Mouse (Mus musculus) embryonic facial prominence, embryonic 11.5 days (tissue): ENCODE data around the gene Kri1. TPM values are rescaled to one million over a fixed set of nuclear protein-coding genes. Genes with fewer than 3 reads are reported as not detected.

Source experiments
- ATAC-seq: fragments of 200-750 bp; cut with Nextera tagmentation; replicated peaks from 2 replicates; pipeline ENCODE4 v1.8.0; 2017; ENCODE audit warnings: low read depth; ENCODE audit not compliant: insufficient number of reproducible peaks, low FRiP score, low TSS enrichment
- DNase-seq: peaks from one replicate; pipeline ENCODE4 v3.0.0-alpha.2; 2015; ENCODE audit warnings: low spot score
- H3K27ac ChIP-seq: fragments of 300-500 bp; sonication (generic); replicated peaks from 2 replicates; pipeline ENCODE4 v1.5.1; 2014; ENCODE audit warnings: mild to moderate bottlenecking, low read depth, low read length, control low read depth
- H3K27me3 ChIP-seq: fragments of 300-500 bp; sonication (generic); 2 replicates; pipeline ENCODE4 v1.6.1; 2014; ENCODE audit warnings: mild to moderate bottlenecking, low read length, moderate library complexity, mixed read lengths; ENCODE audit not compliant: control insufficient read depth, insufficient read depth
- H3K36me3 ChIP-seq: fragments of 300-500 bp; sonication (generic); replicated peaks from 2 replicates; pipeline ENCODE4 v1.6.1; 2014; ENCODE audit warnings: low read depth, mild to moderate bottlenecking, low read length, moderate library complexity, mixed read lengths; ENCODE audit not compliant: control insufficient read depth, insufficient read depth
- H3K4me1 ChIP-seq: fragments of 300-500 bp; sonication (generic); 2 replicates; pipeline ENCODE4 v1.6.1; 2014; ENCODE audit warnings: low read length, mixed read lengths; ENCODE audit not compliant: control insufficient read depth, insufficient read depth
- H3K4me2 ChIP-seq: fragments of 300-500 bp; sonication (generic); 2 replicates; pipeline ENCODE4 v1.6.1; 2014; ENCODE audit warnings: low read depth, mild to moderate bottlenecking, control low read depth, low read length, moderate library complexity
- H3K4me3 ChIP-seq: fragments of 300-500 bp; sonication (generic); 2 replicates; pipeline ENCODE4 v1.5.1; 2014; ENCODE audit warnings: low read depth, low read length, control low read depth
- H3K9ac ChIP-seq: fragments of 300-500 bp; sonication (generic); replicated peaks from 2 replicates; pipeline ENCODE4 v1.6.1; 2014; ENCODE audit warnings: mild to moderate bottlenecking, control low read depth, low read length
- H3K9me3 ChIP-seq: fragments of 300-500 bp; sonication (generic); replicated peaks from 2 replicates; pipeline ENCODE4 v1.6.1; 2016; ENCODE audit warnings: mild to moderate bottlenecking, low read length, inconsistent platforms, mixed read lengths; ENCODE audit not compliant: control insufficient read depth
- WGBS: fragments of 180-500 bp; shearing (Covaris S2); extraction: QIAGEN DNeasy Blood & Tissue Kit; methylation state at CpG from one replicate; pipeline ENCODE4 v1.1.7; 2014; 5-methylcytosine and 5-hydroxymethylcytosine counted together
- polyA plus RNA-seq: library from polyadenylated mRNA; unstranded; fragments of >200 nt; fragmentation: Nextera tagmentation; extraction: Ambion mirVana; gene quantifications from 2 replicates; pipeline ENCODE4 v1.2.1, GENCODE M21; 2014

Gene Kri1
- polyA plus RNA-seq, 1 experiment from 2014 or later = 13.3 TPM

GRCm38 (mm10) chr9:21320619-21321512 is 33.1 kb upstream of the Kri1 start, which contains the start of gene Slc44a2:
Gene Slc44a2 (plus strand): TSS chr9:21320698.
- Histone ChIP-seq H3K4me3 (peak within 1 kb of the TSS; percentile 75), H3K36me3 (no peaks in the 10 kb centered on the region), H3K9me3 (no peaks in the 10 kb centered on the region), H3K4me1 (no peaks in the 10 kb centered on the region; the same call in 1 of the 2 replicates), H3K27ac (no peak within 1 kb of the TSS; the same call in 1 of the 2 replicates), H3K27me3 (no peaks in the 10 kb centered on the region), H3K4me2 (peak within 1 kb of the TSS; percentile 75), H3K9ac (peak within 1 kb of the TSS; percentile 86)
- under 1% methylated on average over 46 of the region's 52 CpGs for whole genome bisulfite sequencing
- ATAC-seq (peak; percentile 86), DNase-seq (peak; percentile 94)

GRCm38 (mm10) chr9:21320280-21320618 is 32.5 kb upstream of the Kri1 start:
- no peak overlapping the region for H3K27ac ChIP-seq
- no peaks in the 10 kb centered on the region for H3K36me3 ChIP-seq
- no peaks in the 10 kb centered on the region for H3K9me3 ChIP-seq
- 33% methylated on average over 4 of the region's 4 CpGs for WGBS
- peak overlapping the region; percentile 75 for H3K4me3 ChIP-seq
- no peaks in the 10 kb centered on the region for H3K27me3 ChIP-seq
- no peaks in the 10 kb centered on the region; the same call in 1 of the 2 replicates for H3K4me1 ChIP-seq
- DNase-seq (no peak), ATAC-seq (peak; percentile 47; the same call in 1 of the 2 replicates)
- H3K4me2 ChIP-seq = peak overlapping the region; percentile 75
- H3K9ac ChIP-seq = no peak overlapping the region; the same call in 1 of the 2 replicates

GRCm38 (mm10) chr9:21319503-21319902 is 31.7 kb upstream of the Kri1 start:
- DNase-seq (no peak), ATAC-seq (no peak)
- Histone ChIP-seq H3K27me3 (no peaks in the 10 kb centered on the region), H3K4me3 (no peak overlapping the region), H3K36me3 (no peaks in the 10 kb centered on the region), H3K4me1 (no peaks in the 10 kb centered on the region; the same call in 1 of the 2 replicates), H3K4me2 (no peak overlapping the region), H3K27ac (no peak overlapping the region), H3K9ac (no peak overlapping the region), H3K9me3 (no peaks in the 10 kb centered on the region)
- WGBS = 94% methylated on average over 4 of the region's 4 CpGs

- no peaks in the 10 kb centered on the region; the same call in 1 of the 2 replicates for H3K4me1 ChIP-seq
- no peak overlapping the region for H3K4me2 ChIP-seq
- no peak for ATAC-seq
- H3K27ac ChIP-seq = no peak overlapping the region
- WGBS = 90% methylated on average over 6 of the region's 6 CpGs
- no peaks in the 10 kb centered on the region for H3K36me3 ChIP-seq
- no peaks in the 10 kb centered on the region for H3K27me3 ChIP-seq
- DNase-seq = no peak
- H3K9ac ChIP-seq = no peak overlapping the region
- no peaks in the 10 kb centered on the region for H3K9me3 ChIP-seq
- no peak overlapping the region for H3K4me3 ChIP-seq
Measured at GRCm38 (mm10) chr9:21318792-21319191, 31.0 kb upstream of the Kri1 start.

GRCm38 (mm10) chr9:21316696-21317095 is 28.9 kb upstream of the Kri1 start:
- Histone ChIP-seq H3K4me2 (no peak overlapping the region), H3K4me1 (no peaks in the 10 kb centered on the region; the same call in 1 of the 2 replicates), H3K9me3 (no peaks in the 10 kb centered on the region), H3K27me3 (peaks cover 11% of the 10 kb centered on the region), H3K36me3 (no peaks in the 10 kb centered on the region), H3K4me3 (no peak overlapping the region), H3K27ac (no peak overlapping the region), H3K9ac (no peak overlapping the region)
- no peak for DNase-seq
- 77% methylated on average over 7 of the region's 7 CpGs for WGBS
- no peak for ATAC-seq

GRCm38 (mm10) chr9:21315421-21315820 is 27.7 kb upstream of the Kri1 start:
- H3K27ac ChIP-seq = no peak overlapping the region
- no peak for ATAC-seq

GRCm38 (mm10) chr9:21314367-21315140 is 26.8 kb upstream of the Kri1 start:
- H3K9ac ChIP-seq = no peak overlapping the region
- WGBS = 82% methylated on average over 9 of the region's 9 CpGs
- H3K36me3 ChIP-seq = no peaks in the 10 kb centered on the region
- no peaks in the 10 kb centered on the region for H3K4me1 ChIP-seq
- H3K4me2 ChIP-seq = no peak overlapping the region
- ATAC-seq = no peak
- H3K4me3 ChIP-seq = no peak overlapping the region
- peaks cover 13% of the 10 kb centered on the region for H3K27me3 ChIP-seq
- H3K9me3 ChIP-seq = no peaks in the 10 kb centered on the region
- H3K27ac ChIP-seq = no peak overlapping the region
- no peak for DNase-seq

More at GRCm38 (mm10) chr9:21315421-21315820, 27.7 kb upstream of the Kri1 start:
- Histone ChIP-seq H3K9ac (no peak overlapping the region), H3K4me2 (no peak overlapping the region), H3K9me3 (no peaks in the 10 kb centered on the region), H3K27me3 (peaks cover 13% of the 10 kb centered on the region), H3K4me1 (no peaks in the 10 kb centered on the region), H3K4me3 (no peak overlapping the region), H3K36me3 (no peaks in the 10 kb centered on the region)
- no peak for DNase-seq
- WGBS = 43% methylated on average over 5 of the region's 5 CpGs
